Mouse (Mus musculus) naive thymus-derived CD4-positive, alpha-beta T cell, adult 5 months (primary cell): ENCODE measurements around the gene Slc35g2. TPM values are rescaled to one million over a fixed set of nuclear protein-coding genes. Genes with fewer than 3 reads are reported as not detected.

Experiments used
- polyA plus RNA-seq: library from polyadenylated mRNA; unstranded; fragments of 100-300 nt; shearing (Covaris generic); gene quantifications from one replicate; pipeline ENCODE4 v1.2.1, GENCODE M21; 2017

Slc35g2 gene
- polyA plus RNA-seq = 0.57 TPM

GRCm38 (mm10) chr9:100570626-100571233 is at the start of gene Slc35g2:
Gene Slc35g2 (minus strand): TSS chr9:100571090.

DNA sequence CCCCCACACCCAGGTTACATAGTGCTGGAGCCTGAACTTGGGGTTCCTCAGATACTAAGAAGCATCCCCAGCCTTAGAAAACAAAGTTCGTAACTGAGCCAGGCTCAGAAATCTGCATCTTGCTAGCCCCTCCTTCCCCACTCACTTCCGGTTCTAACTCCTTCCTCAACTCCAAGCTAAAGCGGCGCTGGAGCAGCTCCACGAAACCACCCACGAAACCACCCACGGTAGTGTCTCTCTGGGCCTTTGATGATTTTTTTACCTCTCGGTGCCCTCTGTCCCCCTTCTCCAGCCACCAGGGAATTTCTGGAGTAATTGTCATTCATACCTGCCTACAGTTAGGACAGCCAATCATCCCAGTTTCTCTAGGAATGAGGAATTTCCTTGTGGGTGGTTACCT is 26.7 kb upstream of the Slc35g2 start, which contains the start of gene Stag1:
Gene Stag1 (plus strand): TSS at position 253 of the 400 bp plus-strand sequence.

DNA sequence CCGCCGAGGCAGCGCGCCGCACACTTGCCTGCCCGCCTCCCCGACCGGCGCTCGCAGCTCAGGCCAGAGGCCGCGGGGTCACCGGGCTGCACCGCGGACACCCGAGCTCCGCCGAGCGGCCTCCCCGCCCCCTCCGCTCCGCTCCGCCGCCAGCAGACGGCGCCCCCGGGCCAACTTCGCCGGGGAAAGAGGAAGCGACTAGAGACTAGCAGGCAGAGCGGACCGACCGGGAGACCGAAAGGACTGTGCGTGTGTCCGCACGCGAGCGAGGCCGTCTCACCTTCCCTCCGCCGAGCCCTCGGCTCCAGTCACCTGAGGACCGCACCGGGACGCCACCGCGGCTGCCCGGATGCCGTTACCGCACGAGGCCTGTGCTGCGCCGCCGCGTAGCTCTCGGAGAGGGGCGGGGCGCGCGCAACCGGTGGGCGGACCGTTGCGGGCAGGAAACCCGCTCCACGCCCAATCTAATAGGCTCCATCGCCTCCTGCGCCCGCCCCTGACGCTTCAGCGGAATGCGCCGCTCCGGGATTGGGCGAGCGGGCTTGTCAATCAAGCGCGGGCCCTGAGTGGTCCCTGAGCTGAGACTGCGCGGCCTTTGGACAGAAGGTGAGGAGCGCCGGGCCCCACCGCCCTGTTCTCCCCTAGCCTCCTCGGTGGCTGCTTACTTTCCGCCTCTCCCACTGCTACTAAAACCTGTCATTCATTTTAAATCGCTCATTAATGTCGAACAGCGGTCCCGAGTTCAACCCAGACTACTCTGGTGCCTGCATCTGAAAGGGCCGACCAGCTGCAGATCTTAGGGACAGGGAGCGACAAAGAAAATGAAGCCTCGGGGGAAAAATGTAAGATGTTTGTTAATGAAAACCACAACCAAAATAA is 24.9 kb downstream of the Slc35g2 start, which contains the start of gene Nck1:
Gene Nck1 (minus strand): TSS at position 420 of the 879 bp plus-strand sequence.

Other genes with a start within 250 kb of the Slc35g2 start
- gene Il20rb, start 84.3 kb downstream of the Slc35g2 start, polyA plus RNA-seq = 2.4 TPM
- gene Nck1, start 25.0 kb downstream of the Slc35g2 start, polyA plus RNA-seq = 117 TPM
- 128 TPM for gene Stag1, start 26.7 kb upstream of the Slc35g2 start, polyA plus RNA-seq